Mouse (Mus musculus) CH12.LX (cell line): Measurements from ENCODE around the gene Hras. TPM values are rescaled to one million over a fixed set of nuclear protein-coding genes. Genes with fewer than 3 reads are reported as not detected.

ENCODE experiments used
- DNase-seq: peaks from one replicate; pipeline ENCODE4 v3.0.0-alpha.2; 2013; ENCODE audit errors: extremely low read depth
- H3K27ac ChIP-seq: 2 replicates; pipeline ENCODE4 v1.5.1; 2012; ENCODE audit warnings: low read depth, mild to moderate bottlenecking, control low read depth, moderate library complexity; ENCODE audit not compliant: insufficient read depth
- H3K27me3 ChIP-seq: replicated peaks from 2 replicates; pipeline ENCODE3; 2012; ENCODE audit warnings: inconsistent platforms
- H3K36me3 ChIP-seq, 2 experiments: replicated peaks in 1 of 2; 2 replicates each; pipeline versions ENCODE3 to v1.6.1; 2012; ENCODE audit warnings: inconsistent platforms in 1 of 2, low read length in 1 of 2, mild to moderate bottlenecking in 1 of 2, mixed read lengths in 1 of 2, moderate library complexity in 1 of 2; ENCODE audit not compliant: control insufficient read depth in 1 of 2, insufficient read depth in 1 of 2
- H3K4me1 ChIP-seq, 2 experiments: 2 replicates each; pipeline ENCODE4 v1.6.1; 2012; ENCODE audit warnings: inconsistent platforms in 1 of 2, moderate library complexity in 1 of 2; ENCODE audit not compliant: insufficient read depth in 2 of 2, control insufficient read depth in 1 of 2
- H3K4me2 ChIP-seq: 2 replicates; pipeline ENCODE4 v1.6.1; 2012; ENCODE audit warnings: low read depth, mild to moderate bottlenecking, control low read depth; ENCODE audit not compliant: poor library complexity, insufficient read depth, severe bottlenecking
- H3K4me3 ChIP-seq, 3 experiments: fragments of 150-350 bp in 1 of 3; sonication (generic) in 1 of 3; replicated peaks in 1 of 3; 2 replicates each; pipeline versions ENCODE3 to v1.5.1; 2011 to 2012; ENCODE audit warnings: low read depth in 2 of 3, low read length in 2 of 3, mild to moderate bottlenecking in 2 of 3, moderate library complexity in 2 of 3, control low read depth in 1 of 3, improper control_type of control experiment in 1 of 3, inconsistent platforms in 1 of 3, mixed read lengths in 1 of 3; ENCODE audit not compliant: poor library complexity in 1 of 3
- H3K79me2 ChIP-seq: replicated peaks from 2 replicates; pipeline ENCODE4 v1.6.1; 2012; ENCODE audit warnings: mild to moderate bottlenecking, moderate library complexity; ENCODE audit not compliant: control insufficient read depth, poor library complexity, insufficient read depth, severe bottlenecking; ENCODE audit errors: extremely low read depth
- H3K9ac ChIP-seq: 2 replicates; pipeline ENCODE4 v1.6.1; 2012; ENCODE audit warnings: low read depth, mild to moderate bottlenecking, control low read depth, moderate library complexity; ENCODE audit not compliant: insufficient read depth
- H3K9me3 ChIP-seq: replicated peaks from 2 replicates; pipeline ENCODE3; 2012; ENCODE audit warnings: low read length, inconsistent platforms, mixed read lengths
- BHLHE40 ChIP-seq: IDR thresholded peaks from 2 replicates; pipeline ENCODE4 v1.6.1; 2011; ENCODE audit warnings: mild to moderate bottlenecking, low read depth, low read length, improper control_type of control experiment
- CHD2 ChIP-seq: IDR thresholded peaks from 2 replicates; pipeline ENCODE4 v1.6.1; 2011; ENCODE audit warnings: low read length, improper control_type of control experiment
- E2F4 ChIP-seq: IDR thresholded peaks from 2 replicates; pipeline ENCODE4 v1.6.1; 2011; ENCODE audit warnings: low read depth, low read length, improper control_type of control experiment; ENCODE audit not compliant: insufficient replicate concordance
- ELF1 ChIP-seq: IDR thresholded peaks from 2 replicates; pipeline ENCODE4 v1.6.1; 2014; ENCODE audit warnings: low read depth, mild to moderate bottlenecking, inconsistent platforms, low read length, improper control_type of control experiment
- HCFC1 ChIP-seq: IDR thresholded peaks from 2 replicates; pipeline ENCODE4 v1.6.1; 2012; ENCODE audit warnings: low read depth, mild to moderate bottlenecking, inconsistent platforms, low read length, improper control_type of control experiment
- IRF4 ChIP-seq: IDR thresholded peaks from 2 replicates; pipeline ENCODE4 v1.6.1; 2014; ENCODE audit warnings: low read depth, mild to moderate bottlenecking, inconsistent platforms, low read length, improper control_type of control experiment
- JUND ChIP-seq: conservative IDR thresholded peaks from 2 replicates; pipeline ENCODE4 v1.6.1; 2011; ENCODE audit warnings: low read depth, low read length, improper control_type of control experiment
- KAT2A ChIP-seq: IDR thresholded peaks from 2 replicates; pipeline ENCODE4 v1.6.1; 2012; ENCODE audit warnings: low read length, improper control_type of control experiment, inconsistent platforms; ENCODE audit not compliant: insufficient replicate concordance
- MAFK ChIP-seq: IDR thresholded peaks from 2 replicates; pipeline ENCODE4 v1.6.1; 2011; ENCODE audit warnings: low read length, improper control_type of control experiment; ENCODE audit not compliant: insufficient replicate concordance
- MAZ ChIP-seq: IDR thresholded peaks from 2 replicates; pipeline ENCODE4 v1.6.1; 2012; ENCODE audit warnings: low read depth, mild to moderate bottlenecking, inconsistent platforms, low read length, improper control_type of control experiment, moderate library complexity
- MEF2A ChIP-seq: IDR thresholded peaks from 2 replicates; pipeline ENCODE4 v1.6.1; 2014; ENCODE audit warnings: low read depth, mild to moderate bottlenecking, inconsistent platforms, low read length, improper control_type of control experiment, borderline replicate concordance
- MXI1 ChIP-seq: IDR thresholded peaks from 2 replicates; pipeline ENCODE4 v1.6.1; 2011; ENCODE audit warnings: mild to moderate bottlenecking, low read depth, low read length, improper control_type of control experiment
- MYC ChIP-seq: IDR thresholded peaks from 2 replicates; pipeline ENCODE4 v1.6.1; 2011; ENCODE audit warnings: low read depth, mild to moderate bottlenecking, improper control_type of control experiment, low read length
- NELFE ChIP-seq: IDR thresholded peaks from 2 replicates; pipeline ENCODE4 v1.6.1; 2011; ENCODE audit warnings: low read depth, low read length, improper control_type of control experiment
- NRF1 ChIP-seq: IDR thresholded peaks from 2 replicates; pipeline ENCODE4 v1.6.1; 2014; ENCODE audit warnings: low read depth, mild to moderate bottlenecking, inconsistent platforms, low read length, improper control_type of control experiment, moderate library complexity
- POLR2A ChIP-seq: IDR thresholded peaks from 2 replicates; pipeline ENCODE4 v1.6.1; 2011; ENCODE audit warnings: low read depth, mild to moderate bottlenecking, improper control_type of control experiment, low read length
- POLR2AphosphoS2 ChIP-seq: IDR thresholded peaks from 2 replicates; pipeline ENCODE4 v1.6.1; 2011; ENCODE audit warnings: low read depth, low read length, improper control_type of control experiment
- RAD21 ChIP-seq: IDR thresholded peaks from 2 replicates; pipeline ENCODE4 v1.6.1; 2011; ENCODE audit warnings: low read depth, mild to moderate bottlenecking, low read length, improper control_type of control experiment, moderate library complexity
- RCOR1 ChIP-seq: conservative IDR thresholded peaks from 2 replicates; pipeline ENCODE4 v1.6.1; 2012; ENCODE audit warnings: low read depth, mild to moderate bottlenecking, inconsistent platforms, low read length, improper control_type of control experiment
- SMC3 ChIP-seq: IDR thresholded peaks from 2 replicates; pipeline ENCODE4 v1.6.1; 2011; ENCODE audit warnings: low read depth, low read length, improper control_type of control experiment
- USF1 ChIP-seq: IDR thresholded peaks from 2 replicates; pipeline ENCODE4 v1.6.1; 2014; ENCODE audit warnings: low read depth, mild to moderate bottlenecking, inconsistent platforms, low read length, improper control_type of control experiment
- USF2 ChIP-seq: conservative IDR thresholded peaks from 2 replicates; pipeline ENCODE4 v1.6.1; 2011; ENCODE audit warnings: low read depth, low read length, improper control_type of control experiment
- ZNF384 ChIP-seq: IDR thresholded peaks from 2 replicates; pipeline ENCODE4 v1.6.1; 2012; ENCODE audit warnings: low read depth, low read length, improper control_type of control experiment, inconsistent platforms
- dilution Hi-C: fragments of 300-500 bp; cut with MboI; formaldehyde crosslinking; loops from 2 replicates; pipeline ENCODE4 v1.14.3; 2020; ENCODE audit warnings: low sequenced_read_pairs; ENCODE audit not compliant: extremely low pct_unique_long_range_greater_than_20kb, extremely low pct_ligation_motif_present
- in situ Hi-C: fragments of 300-500 bp; cut with MboI; formaldehyde crosslinking; loops from 3 replicates; pipeline ENCODE4 v1.14.3; 2019; ENCODE audit warnings: low sequenced_read_pairs, low pct_ligation_motif_present, low pct_unique_long_range_greater_than_20kb, mixed read lengths
- polyA plus RNA-seq: library from polyadenylated mRNA; unstranded; fragments of >175 nt; gene quantifications from 2 replicates; pipeline ENCODE4 v1.2.1, GENCODE M21; 2012; ENCODE audit warnings: low read depth; ENCODE audit not compliant: insufficient read length
- total RNA-seq, 2 experiments: library from RNA; depleted of rRNA; stranded (reverse); fragments of 300-350 nt in 1 of 2; fragments of >200 nt in 1 of 2; gene quantifications; 2 replicates each; pipeline ENCODE4 v1.2.3; 2012 to 2014

Gene Hras
- total and polyA plus RNA-seq, 3 experiments = 43.6 to 82.0 (median 71.3) TPM

DNA sequence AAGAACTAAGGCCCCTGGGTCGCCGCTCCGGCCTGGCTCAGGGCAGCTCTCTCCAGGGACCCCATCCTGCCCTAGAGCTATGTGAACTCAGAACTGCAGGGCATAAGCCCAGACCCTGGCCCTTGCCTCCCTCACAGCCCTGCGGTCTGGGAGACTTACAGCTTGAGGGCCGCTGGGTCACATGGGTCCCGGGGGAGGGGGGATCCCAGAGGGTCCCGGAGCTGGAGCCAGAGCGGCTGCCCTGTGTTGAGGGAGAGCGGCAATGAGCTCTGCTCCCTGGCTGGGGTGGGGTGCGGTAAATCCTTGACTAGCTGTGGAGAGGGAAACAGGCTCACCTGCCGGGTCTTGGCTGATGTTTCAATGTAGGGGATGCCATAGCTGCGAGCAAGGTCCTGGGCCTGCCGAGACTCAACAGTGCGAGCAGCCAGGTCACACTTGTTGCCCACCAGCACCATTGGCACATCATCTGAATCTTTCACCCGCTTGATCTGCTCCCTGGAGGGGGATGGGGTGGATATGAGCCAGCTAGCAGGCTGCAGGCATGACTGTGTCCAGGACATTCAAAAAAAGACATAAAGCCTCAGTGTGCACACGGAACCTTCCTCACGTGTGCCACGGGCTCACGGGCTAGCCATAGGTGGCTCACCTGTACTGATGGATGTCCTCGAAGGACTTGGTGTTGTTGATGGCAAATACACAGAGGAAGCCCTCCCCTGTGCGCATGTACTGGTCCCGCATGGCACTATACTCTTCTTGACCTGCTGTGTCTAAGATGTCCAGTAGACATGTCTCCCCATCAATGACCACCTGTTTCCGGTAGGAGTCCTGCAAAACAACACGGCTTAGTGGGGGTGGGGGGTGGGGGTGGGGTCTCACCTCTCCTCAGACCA lies 1.8 kb downstream of the Hras start:
- no peak overlapping the region for H3K27ac ChIP-seq
- H3K9ac ChIP-seq = no peak overlapping the region
- H3K4me1 ChIP-seq = peaks cover 6 to 18% of the 10 kb centered on the region in 2 experiments
- TF ChIP-seq RAD21 = no peak
- TF ChIP-seq NRF1 = no peak
- no peak for TF ChIP-seq MXI1
- no peak for TF ChIP-seq E2F4
- no peak for TF ChIP-seq POLR2AphosphoS2
- TF ChIP-seq MAZ = no peak
- TF ChIP-seq ELF1 = no peak
- TF ChIP-seq MEF2A = no peak
- TF ChIP-seq, all 38 proteins: peak for 0
- in situ Hi-C loops (no loop called here), dilution Hi-C loops (no loop called here)
- no peak for DNase-seq
- H3K27me3 ChIP-seq = no peaks in the 10 kb centered on the region
- no peaks in the 10 kb centered on the region for H3K9me3 ChIP-seq
- no peak overlapping the region for H3K4me2 ChIP-seq
- H3K79me2 ChIP-seq = no peaks in the 10 kb centered on the region
- peaks cover 31 to 42% of the 10 kb centered on the region in 2 experiments for H3K36me3 ChIP-seq
- H3K4me3 ChIP-seq = no peak overlapping the region

DNA sequence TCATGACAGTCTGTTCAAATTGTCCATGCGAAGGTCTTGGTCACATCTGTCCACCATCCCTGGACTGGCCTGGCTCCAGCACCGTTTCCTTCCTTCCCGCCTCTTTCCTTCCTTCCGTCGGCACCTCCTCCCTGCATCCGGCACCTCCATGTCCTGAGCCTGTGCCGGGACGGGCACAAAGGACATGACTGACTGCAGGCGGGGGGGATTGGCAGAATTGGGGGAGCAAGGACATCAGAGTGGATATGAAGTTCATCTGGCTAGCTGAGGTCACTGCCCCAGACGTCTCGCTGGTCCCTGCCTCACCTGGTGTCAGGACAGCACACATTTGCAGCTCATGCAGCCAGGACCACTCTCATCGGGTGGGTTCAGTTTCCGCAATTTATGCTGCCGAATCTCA lies 2.8 kb downstream of the Hras start:
- Histone ChIP-seq H3K79me2 (no peaks in the 10 kb centered on the region), H3K27ac (no peak overlapping the region), H3K4me2 (no peak overlapping the region), H3K27me3 (no peaks in the 10 kb centered on the region), H3K9ac (no peak overlapping the region), H3K36me3 (peaks cover 31 to 42% of the 10 kb centered on the region in 2 experiments), H3K9me3 (no peaks in the 10 kb centered on the region), H3K4me3 (no peak overlapping the region), H3K4me1 (peaks cover 6 to 18% of the 10 kb centered on the region in 2 experiments)
- dilution Hi-C loops = no loop called here
- TF ChIP-seq MYC = no peak
- no peak for TF ChIP-seq CHD2
- no peak for DNase-seq
- in situ Hi-C loops = no loop called here

DNA sequence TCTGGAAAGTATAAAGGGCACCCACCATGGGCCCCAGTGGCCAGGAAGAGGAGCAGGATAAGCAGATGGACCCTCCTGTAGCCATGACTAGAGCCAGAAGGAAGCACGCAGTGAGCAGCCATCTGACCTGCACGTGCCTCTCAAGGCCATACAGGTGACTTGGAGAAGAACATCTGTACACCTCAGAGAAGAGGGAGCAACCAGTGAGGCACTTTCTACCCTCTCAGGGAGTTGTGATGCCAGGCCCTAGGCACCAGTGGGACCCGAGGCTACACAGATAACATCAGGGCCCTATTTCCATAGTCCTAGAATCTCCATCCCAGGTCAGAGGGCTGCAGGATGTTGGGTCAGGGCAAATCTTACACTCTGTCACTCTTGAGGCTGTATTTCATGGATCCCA lies 3.6 kb downstream of the Hras start:
- H3K27ac ChIP-seq = no peak overlapping the region
- no peak for DNase-seq
- peaks cover 6 to 15% of the 10 kb centered on the region in 2 experiments for H3K4me1 ChIP-seq
- H3K9me3 ChIP-seq = no peaks in the 10 kb centered on the region
- no peak overlapping the region for H3K4me3 ChIP-seq
- in situ Hi-C loops = no loop called here
- H3K27me3 ChIP-seq = no peaks in the 10 kb centered on the region
- dilution Hi-C loops = no loop called here
- H3K79me2 ChIP-seq = no peaks in the 10 kb centered on the region
- no peak overlapping the region for H3K9ac ChIP-seq
- TF ChIP-seq CHD2 = no peak
- TF ChIP-seq USF1 = no peak
- no peak for TF ChIP-seq POLR2A
- TF ChIP-seq RCOR1 = no peak
- TF ChIP-seq BHLHE40 = no peak
- TF ChIP-seq KAT2A = no peak
- TF ChIP-seq IRF4 = no peak
- TF ChIP-seq USF2 = no peak
- TF ChIP-seq JUND = no peak
- no peak for TF ChIP-seq RAD21
- TF ChIP-seq MAFK = no peak
- no peak for TF ChIP-seq MAZ
- TF ChIP-seq HCFC1 = no peak
- TF ChIP-seq E2F4 = no peak
- TF ChIP-seq POLR2AphosphoS2 = no peak
- TF ChIP-seq NELFE = no peak
- no peak for TF ChIP-seq SMC3
- TF ChIP-seq MYC = no peak
- TF ChIP-seq ZNF384 = no peak
- TF ChIP-seq, all 38 proteins: peak for 0
- no peak overlapping the region for H3K4me2 ChIP-seq
- peaks cover 31 to 42% of the 10 kb centered on the region in 2 experiments for H3K36me3 ChIP-seq
